Mouse (Mus musculus) retina, embryonic 14.5 days (tissue): ENCODE data around the gene Tdrd5.
"Not testable (repeated sequence)": the region's sequence is repeated elsewhere in the genome, so short reads cannot be mapped to it uniquely, and the experiment has no call there.

Source experiments
- DNase-seq: peaks from one replicate; pipeline ENCODE4 v3.0.0-alpha.2; 2015; ENCODE audit warnings: low spot score

Tdrd5 gene

GRCm38 (mm10) chr1:156254866-156255265 lies 48.6 kb downstream of the Tdrd5 start:
- no peak for DNase-seq

GRCm38 (mm10) chr1:156251096-156251495 lies 52.4 kb downstream of the Tdrd5 start:
- not testable (repeated sequence) for DNase-seq

- no peak for DNase-seq
Observed at GRCm38 (mm10) chr1:156247893-156248292, 55.6 kb downstream of the Tdrd5 start.

GRCm38 (mm10) chr1:156241713-156242348 lies 61.6 kb downstream of the Tdrd5 start:
- DNase-seq, result peak; percentile 86

GRCm38 (mm10) chr1:156241035-156241434 lies 62.4 kb downstream of the Tdrd5 start:
- peak; percentile 80 for DNase-seq

GRCm38 (mm10) chr1:156231122-156231521 lies 72.3 kb downstream of the Tdrd5 start:
- no peak for DNase-seq

GRCm38 (mm10) chr1:156230339-156231089 lies 73.0 kb downstream of the Tdrd5 start:
- DNase-seq, result peak; percentile 64

- peak; percentile 74 for DNase-seq
Observed at GRCm38 (mm10) chr1:156229448-156229847, 74.0 kb downstream of the Tdrd5 start.

GRCm38 (mm10) chr1:156228728-156229127 lies 74.7 kb downstream of the Tdrd5 start:
- no peak for DNase-seq

GRCm38 (mm10) chr1:156226903-156227302 lies 76.6 kb downstream of the Tdrd5 start:
- no peak for DNase-seq

GRCm38 (mm10) chr1:156222205-156223000 lies 81.1 kb downstream of the Tdrd5 start:
- no peak for DNase-seq

- no peak for DNase-seq
Observed at GRCm38 (mm10) chr1:156221327-156221726, 82.1 kb downstream of the Tdrd5 start.

- DNase-seq, result no peak
Observed at GRCm38 (mm10) chr1:156218573-156218972, 84.9 kb downstream of the Tdrd5 start.

- DNase-seq, result no peak
Observed at GRCm38 (mm10) chr1:156217941-156218340, 85.5 kb downstream of the Tdrd5 start.

- no peak for DNase-seq
Observed at GRCm38 (mm10) chr1:156217393-156217792, 86.1 kb downstream of the Tdrd5 start.

- DNase-seq, result no peak
Observed at GRCm38 (mm10) chr1:156216249-156216648, 87.2 kb downstream of the Tdrd5 start.

- DNase-seq, result no peak
Observed at GRCm38 (mm10) chr1:156214651-156215050, 88.8 kb downstream of the Tdrd5 start.

- no peak for DNase-seq
Observed at GRCm38 (mm10) chr1:156212923-156213322, 90.5 kb downstream of the Tdrd5 start.

- DNase-seq, result peak; percentile 35
Observed at GRCm38 (mm10) chr1:156211809-156212317, 91.6 kb downstream of the Tdrd5 start.
